Mouse (Mus musculus) bone marrow, adult 2 months (tissue): ENCODE measurements around the gene Hoxa3. TPM values are rescaled to one million over a fixed set of nuclear protein-coding genes. Genes with fewer than 3 reads are reported as not detected.

ENCODE experiments used
- H3K27ac ChIP-seq: fragments of 200-500 bp; 2 replicates; pipeline ENCODE4 v1.5.1; 2012; ENCODE audit warnings: low read depth, mild to moderate bottlenecking, control low read depth, inconsistent platforms, low read length; ENCODE audit not compliant: control insufficient read depth, poor library complexity, insufficient read depth
- H3K4me1 ChIP-seq: fragments of 200-500 bp; 2 replicates; pipeline ENCODE4 v1.6.1; 2011; ENCODE audit warnings: low read length; ENCODE audit not compliant: control insufficient read depth, insufficient read depth
- H3K4me3 ChIP-seq: fragments of 200-500 bp; replicated peaks from 2 replicates; pipeline ENCODE3; 2011; ENCODE audit warnings: mild to moderate bottlenecking, low read depth, low read length, control low read depth; ENCODE audit not compliant: control insufficient read depth
- CTCF ChIP-seq: fragments of 200-500 bp; IDR thresholded peaks from 2 replicates; pipeline ENCODE4 v1.5.1; 2011; ENCODE audit warnings: low read length, control low read depth; ENCODE audit not compliant: control insufficient read depth, insufficient read depth
- POLR2A ChIP-seq: fragments of 200-500 bp; IDR thresholded peaks from 2 replicates; pipeline ENCODE4 v1.6.1; 2011; ENCODE audit warnings: low read depth, mild to moderate bottlenecking, control low read depth, low read length, borderline replicate concordance; ENCODE audit not compliant: control insufficient read depth
- WGBS: fragments of 180-500 bp; shearing (Covaris S2); methylation state at CpG from one replicate; pipeline ENCODE4 v1.1.7; 2018; 5-methylcytosine and 5-hydroxymethylcytosine counted together
- polyA plus RNA-seq: library from polyadenylated mRNA; stranded (reverse); fragments of >200 nt; gene quantifications from 2 replicates; pipeline ENCODE4 v1.2.4, GENCODE M21; 2011; ENCODE audit warnings: low replicate concordance; ENCODE audit not compliant: missing spikeins, insufficient read depth, insufficient read length

The Hoxa3 gene
- polyA plus RNA-seq, 1 experiment: 2.4 TPM

DNA sequence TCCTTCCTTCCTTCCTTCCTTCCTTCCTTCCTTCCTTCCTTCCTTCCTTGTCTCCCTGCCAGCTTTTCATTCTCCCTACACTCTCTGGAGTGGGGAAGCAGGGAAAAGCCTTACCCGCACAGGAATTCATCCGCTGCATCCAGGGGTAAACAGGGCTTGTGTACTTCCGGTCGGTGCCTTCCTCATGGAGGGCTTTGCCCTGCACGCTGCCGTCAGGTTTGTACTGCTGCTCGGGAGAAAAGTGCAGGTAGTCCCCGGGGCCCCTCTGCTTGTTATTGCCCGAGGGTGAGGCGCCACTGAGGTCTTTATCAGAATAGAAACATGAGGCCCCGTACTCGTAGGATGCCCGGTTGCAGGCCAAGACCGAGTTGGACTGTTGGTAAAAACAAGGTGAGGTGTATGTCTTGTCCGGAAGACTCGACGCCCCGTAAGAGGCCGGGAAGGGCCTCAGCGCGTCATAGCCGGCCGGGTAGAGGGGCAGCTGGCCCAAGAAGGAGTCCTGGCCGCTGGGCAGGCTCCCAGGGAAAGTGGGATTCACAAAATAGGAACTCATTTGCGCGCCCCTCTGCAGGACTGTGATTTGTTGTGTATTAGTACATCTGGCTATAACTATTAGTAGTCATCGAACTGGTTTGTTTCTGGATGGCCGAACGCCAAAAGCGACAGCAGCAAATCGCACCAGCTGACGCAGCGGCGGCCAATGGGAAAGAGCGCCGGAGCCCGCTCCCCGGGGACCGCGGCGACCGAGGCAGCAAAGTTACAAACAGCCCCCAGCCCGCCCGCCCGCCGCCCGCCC lies 4.9 kb downstream of the Hoxa3 start, which contains the start of gene Hoxa6:
Gene Hoxa6, minus strand, starts transcription at position 651 of the 796 bp plus-strand sequence.
- no peak within 1 kb of the TSS for H3K4me3 ChIP-seq
- H3K4me1 ChIP-seq: no peaks in the 10 kb centered on the region; the same call in 1 of the 2 replicates
- H3K27ac ChIP-seq: no peak within 1 kb of the TSS
- TF ChIP-seq CTCF (no peak), POLR2A (no peak)
- 22% methylated on average over 47 of the region's 47 CpGs for WGBS

- H3K4me1 ChIP-seq: no peaks in the 10 kb centered on the region; the same call in 1 of the 2 replicates
- H3K4me3 ChIP-seq: no peak overlapping the region
- no peak overlapping the region for H3K27ac ChIP-seq
- no peak for TF ChIP-seq CTCF
- TF ChIP-seq POLR2A: no peak
These were observed 5.5 kb downstream of the Hoxa3 start for GRCm38 (mm10) chr6:52207684-52207976.

- no peak overlapping the region for H3K27ac ChIP-seq
- no peaks in the 10 kb centered on the region; the same call in 1 of the 2 replicates for H3K4me1 ChIP-seq
- WGBS: 71% methylated on average over 4 of the region's 4 CpGs
- TF ChIP-seq CTCF (no peak), POLR2A (no peak)
- H3K4me3 ChIP-seq: no peak overlapping the region
These were observed 6.1 kb downstream of the Hoxa3 start for GRCm38 (mm10) chr6:52206882-52207683.

DNA sequence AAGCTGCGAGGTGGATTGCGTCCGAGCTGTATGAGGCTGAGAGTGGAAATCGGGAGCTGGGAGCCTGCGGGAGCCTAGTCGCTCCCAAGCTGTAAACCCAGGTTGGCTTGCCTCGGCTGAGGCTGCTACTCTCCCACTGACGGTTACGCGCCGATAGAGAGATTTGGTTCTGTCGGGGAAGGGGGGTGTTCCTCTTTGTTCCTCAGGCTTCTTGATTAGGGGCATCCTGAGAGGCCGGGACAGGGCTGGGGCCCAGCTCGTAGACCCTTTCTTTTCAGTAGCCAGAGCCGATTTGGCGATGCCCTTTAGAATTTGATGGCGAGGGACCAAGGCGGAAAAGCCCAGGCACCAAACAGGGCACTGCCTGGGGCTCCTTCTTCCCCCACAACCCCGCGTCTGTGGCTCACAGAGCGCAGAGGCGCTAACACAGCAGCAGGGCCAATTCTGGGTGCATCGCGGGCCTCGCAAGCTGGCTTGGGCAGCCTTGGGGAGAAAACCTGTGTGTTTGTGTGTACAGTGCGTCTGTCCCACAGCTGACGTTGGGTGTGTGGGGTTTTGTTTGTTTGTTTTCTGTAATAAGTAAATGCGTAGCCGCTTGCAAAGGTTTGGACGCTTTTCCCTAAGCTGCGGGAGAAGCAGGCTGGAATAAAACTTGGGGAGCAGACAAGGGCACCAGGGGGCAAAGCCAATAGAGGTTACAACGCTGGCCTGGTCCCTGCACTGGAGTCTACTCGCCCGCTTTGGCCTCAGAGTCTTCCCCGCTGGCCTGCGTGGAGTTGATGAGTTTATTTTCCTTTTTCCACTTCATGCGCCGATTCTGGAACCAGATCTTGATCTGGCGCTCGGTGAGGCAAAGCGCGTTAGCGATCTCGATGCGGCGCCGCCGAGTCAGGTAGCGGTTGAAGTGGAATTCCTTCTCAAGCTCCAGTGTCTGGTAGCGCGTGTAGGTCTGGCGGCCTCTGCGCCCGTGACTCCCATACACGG lies 7.2 kb downstream of the Hoxa3 start:
- H3K4me1 ChIP-seq: no peaks in the 10 kb centered on the region; the same call in 1 of the 2 replicates
- H3K4me3 ChIP-seq: no peak overlapping the region
- no peak overlapping the region for H3K27ac ChIP-seq
- 89% methylated on average over 55 of the region's 55 CpGs for WGBS
- no peak for TF ChIP-seq CTCF
- no peak for TF ChIP-seq POLR2A

DNA sequence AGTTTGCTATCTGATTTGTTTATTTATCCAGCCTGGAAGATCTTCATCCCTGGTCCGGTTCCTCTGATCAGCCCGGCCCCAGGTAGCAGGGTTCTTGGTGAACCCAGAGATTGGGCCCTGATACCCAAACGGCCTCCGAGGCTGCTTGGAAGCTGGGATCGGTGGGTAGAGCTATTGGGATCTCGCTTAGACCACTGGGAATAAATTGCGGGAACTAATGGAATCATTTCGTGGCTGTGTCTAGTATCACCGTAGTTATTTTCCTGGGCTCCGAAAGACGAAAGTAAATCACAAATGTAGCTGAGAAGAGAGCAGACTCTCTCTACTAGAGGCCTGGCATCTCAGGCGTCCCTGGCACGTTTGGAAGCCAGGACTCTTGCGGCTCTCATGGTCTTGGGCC lies 7.9 kb downstream of the Hoxa3 start:
- Histone ChIP-seq H3K4me3 (no peak overlapping the region), H3K27ac (no peak overlapping the region), H3K4me1 (no peaks in the 10 kb centered on the region; the same call in 1 of the 2 replicates)
- 88% methylated on average over 14 of the region's 14 CpGs for WGBS
- TF ChIP-seq POLR2A (no peak), CTCF (no peak)

- WGBS: 74% methylated on average over 65 of the region's 65 CpGs
- Histone ChIP-seq H3K4me3 (no peak within 1 kb of the TSS), H3K4me1 (no peaks in the 10 kb centered on the region), H3K27ac (no peak within 1 kb of the TSS)
- no peak for TF ChIP-seq POLR2A
- no peak for TF ChIP-seq CTCF
These were observed 8.9 kb downstream of the Hoxa3 start, which contains the start of gene Hoxa5 for GRCm38 (mm10) chr6:52204050-52204752. Gene Hoxa5, minus strand, starts transcription at chr6:52204587.

DNA sequence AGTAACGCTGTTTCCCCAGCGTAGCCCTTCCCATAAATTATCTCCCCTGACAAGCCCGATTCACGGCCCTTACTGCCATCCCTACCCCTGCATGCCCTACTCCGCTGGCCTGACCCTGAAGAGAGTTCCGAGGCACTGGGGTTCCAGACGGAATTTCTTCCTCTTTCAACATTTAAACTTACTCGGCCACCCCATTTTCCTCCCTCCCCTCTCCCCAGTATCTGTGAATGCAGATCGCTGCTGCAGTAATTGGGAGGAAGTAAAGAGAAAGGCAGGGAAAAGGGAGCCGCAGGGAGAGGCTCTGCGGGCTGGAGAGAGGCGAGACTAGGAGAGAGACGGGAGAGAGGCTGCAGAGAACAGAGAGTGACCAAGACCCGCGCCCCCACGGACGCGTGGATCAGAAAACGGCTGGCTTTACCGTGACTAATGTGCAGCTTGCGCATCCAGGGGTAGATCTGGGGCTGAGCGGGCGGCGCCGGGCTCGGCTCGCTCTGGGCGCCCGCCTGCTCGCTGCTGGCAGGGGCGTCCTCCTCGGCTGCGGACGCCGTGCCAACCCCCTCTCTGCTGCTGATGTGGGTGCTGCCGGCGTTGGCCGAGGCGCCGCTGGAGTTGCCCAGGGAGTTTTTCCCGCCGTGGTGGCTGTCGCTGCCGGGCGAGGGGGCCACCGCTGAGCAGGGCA lies 9.6 kb downstream of the Hoxa3 start:
- Histone ChIP-seq H3K27ac (no peak overlapping the region), H3K4me3 (no peak overlapping the region), H3K4me1 (no peaks in the 10 kb centered on the region)
- 82% methylated on average over 46 of the region's 46 CpGs for WGBS
- TF ChIP-seq CTCF (no peak), POLR2A (no peak)
